In genomic region chr13:111488651-111489501, GRCm38 (mm10) we compare ENCODE assay signal across 8 mouse cellular contexts. TPM values are rescaled to one million over a fixed set of nuclear protein-coding genes. Genes with fewer than 3 reads are reported as not detected.
DNase-seq lines count a peak whose midpoint lies in the region; ATAC-seq and TF ChIP-seq lines count a peak whose summit lies in the region.

No protein-coding gene starts in this region.

- in situ Hi-C loops in CH12.LX (cut with MboI; ENCODE audit: low pct_ligation_motif_present, low pct_unique_long_range_greater_than_20kb, low sequenced_read_pairs): loop anchor here (10.0 kb wide), 1 partner anchor 256 kb away; no protein-coding TSS in a partner anchor

- under 1% methylated on average over 80 of the region's 98 CpGs for WGBS in forebrain, embryonic 10.5 days
- WGBS in heart, embryonic 14.5 days: under 1% methylated on average over 84 of the region's 98 CpGs
- under 1% methylated on average over 62 of the region's 98 CpGs for WGBS in liver, embryonic 16.5 days (ENCODE audit: insufficient replicate concordance)
- WGBS in olfactory bulb, adult 2 months: under 1% methylated on average over 88 of the region's 98 CpGs

- peak overlapping the region; percentile 61; the same call in 1 of the 2 replicates for H3K4me2 ChIP-seq in CH12.LX (ENCODE audit: insufficient read depth, low read depth, poor library complexity, severe bottlenecking)
- H3K4me2 ChIP-seq in heart, embryonic 14.5 days (ENCODE audit: low read length): peak overlapping the region; percentile 85
- H3K4me2 ChIP-seq in liver, embryonic 16.5 days (ENCODE audit: low read depth, low read length): peak overlapping the region; percentile 85

- dilution Hi-C loops in CH12.LX (cut with MboI; ENCODE audit: extremely low pct_ligation_motif_present, extremely low pct_unique_long_range_greater_than_20kb, low sequenced_read_pairs): no loop called here

- TF ChIP-seq POLR2A in CH12.LX (IDR thresholded peaks at IDR 0.05; ENCODE audit: low read depth, low read length): peak; percentile 26; the same call in 1 of the 2 replicates
- TF ChIP-seq POLR2A in olfactory bulb, adult 2 months (IDR thresholded peaks at IDR 0.05; ENCODE audit: insufficient read depth, low read depth, low read length): 0 out of 2 replicates have a peak, but pooled peaks have one; percentile 18

- peak; percentile 3 for ATAC-seq in heart, embryonic 14.5 days (ENCODE audit: insufficient number of reproducible peaks, insufficient read depth, low FRiP score, low read depth)
- peak; percentile 5 for ATAC-seq in liver, embryonic 16.5 days (ENCODE audit: low read depth)

- H3K4me1 ChIP-seq in CH12.LX (ENCODE audit: control insufficient read depth in 1 of 2, insufficient read depth in 2 of 2): peaks cover 2 to 12% of the 10 kb centered on the region in 2 experiments; a peak in 3 of 4 replicates
- H3K4me1 ChIP-seq in brown adipose tissue, adult 24 weeks (ENCODE audit: control insufficient read depth, insufficient read depth, insufficient read length, low read length): peaks cover 2% of the 10 kb centered on the region; the same call in 1 of the 2 replicates
- H3K4me1 ChIP-seq in forebrain, embryonic 10.5 days: peaks cover 49% of the 10 kb centered on the region
- H3K4me1 ChIP-seq in heart, embryonic 14.5 days (ENCODE audit: control insufficient read depth in 2 of 2, insufficient read depth in 2 of 2, low read length in 2 of 2): peaks cover 0 to 27% of the 10 kb centered on the region in 2 experiments; a peak in 2 of 4 replicates
- H3K4me1 ChIP-seq in liver, embryonic 16.5 days (ENCODE audit: control insufficient read depth, low read depth, low read length): peaks cover 19% of the 10 kb centered on the region
- H3K4me1 ChIP-seq in olfactory bulb, adult 2 months (ENCODE audit: control insufficient read depth, insufficient read depth, low read length): no peaks in the 10 kb centered on the region

- no peak for TF ChIP-seq EP300 in CH12.LX (IDR thresholded peaks at IDR 0.05; ENCODE audit: low read length)

- peak overlapping the region; percentile 72 to 99 (median 73) for H3K4me3 ChIP-seq in CH12.LX (replicated peaks in 1 of 3; ENCODE audit: low read depth in 2 of 3, low read length in 2 of 3, poor library complexity in 1 of 3)
- H3K4me3 ChIP-seq in brown adipose tissue, adult 24 weeks (ENCODE audit: insufficient read depth, low read depth, low read length): peak overlapping the region; percentile 92
- H3K4me3 ChIP-seq in forebrain, embryonic 10.5 days: peak overlapping the region; percentile 77
- H3K4me3 ChIP-seq in heart, embryonic 14.5 days (ENCODE audit: control insufficient read depth in 1 of 2, insufficient read depth in 1 of 2, low read depth in 1 of 2, low read length in 2 of 2): peak overlapping the region; percentile 59 to 95
- peak overlapping the region; percentile 83 for H3K4me3 ChIP-seq in liver, embryonic 16.5 days (ENCODE audit: low read depth, low read length)
- H3K4me3 ChIP-seq in olfactory bulb, adult 2 months (ENCODE audit: insufficient read depth, low read depth, low read length): peak overlapping the region; percentile 91

- DNase-seq in CH12.LX (ENCODE audit: extremely low read depth): peak; percentile 25
- peak; percentile 47 for DNase-seq in forebrain, embryonic 10.5 days (ENCODE audit: extremely low spot score, low spot score)
- peak; percentile 43 for DNase-seq in kidney, postnatal 14 days
- DNase-seq in testis, postnatal 14 days (ENCODE audit: low spot score): peak; percentile 70

- peaks cover 26% of the 10 kb centered on the region for H3K27me3 ChIP-seq in CH12.LX (replicated peaks)
- H3K27me3 ChIP-seq in forebrain, embryonic 10.5 days (ENCODE audit: poor library complexity, severe bottlenecking): peaks cover 33% of the 10 kb centered on the region
- H3K27me3 ChIP-seq in heart, embryonic 14.5 days (ENCODE audit: control insufficient read depth, insufficient read depth, low read length): peaks cover 7% of the 10 kb centered on the region
- H3K27me3 ChIP-seq in liver, embryonic 16.5 days (ENCODE audit: control insufficient read depth, insufficient read depth, low read depth, low read length): peaks cover 11% of the 10 kb centered on the region

- H3K27ac ChIP-seq in CH12.LX (ENCODE audit: insufficient read depth, low read depth): peak overlapping the region; percentile 40; the same call in 1 of the 2 replicates
- H3K27ac ChIP-seq in brown adipose tissue, adult 24 weeks (replicated peaks; ENCODE audit: low read depth, low read length): peak overlapping the region; percentile 82
- H3K27ac ChIP-seq in forebrain, embryonic 10.5 days: peak overlapping the region; percentile 99
- peak overlapping the region; percentile 40 to 99 for H3K27ac ChIP-seq in heart, embryonic 14.5 days (replicated peaks in 1 of 2; ENCODE audit: control insufficient read depth in 1 of 2, insufficient read depth in 1 of 2, low read depth in 2 of 2, low read length in 2 of 2)
- peak overlapping the region; percentile 97 for H3K27ac ChIP-seq in liver, embryonic 16.5 days (ENCODE audit: low read length)
- H3K27ac ChIP-seq in olfactory bulb, adult 2 months (ENCODE audit: insufficient read depth, low read depth, low read length): peak overlapping the region; percentile 25

- no peak for TF ChIP-seq RAD21 in CH12.LX (IDR thresholded peaks at IDR 0.05; ENCODE audit: low read depth, low read length)

- H3K9ac ChIP-seq in CH12.LX (ENCODE audit: insufficient read depth, low read depth): peak overlapping the region; percentile 99
- peak overlapping the region; percentile 99 for H3K9ac ChIP-seq in heart, embryonic 14.5 days (ENCODE audit: low read length)
- peak overlapping the region; percentile 95 for H3K9ac ChIP-seq in liver, embryonic 16.5 days (ENCODE audit: low read depth, low read length)

- peaks cover 2 to 3% of the 10 kb centered on the region in 2 experiments for H3K36me3 ChIP-seq in CH12.LX (replicated peaks in 1 of 2; ENCODE audit: control insufficient read depth in 1 of 2, insufficient read depth in 1 of 2, low read length in 1 of 2)
- peaks cover 22% of the 10 kb centered on the region for H3K36me3 ChIP-seq in forebrain, embryonic 10.5 days (replicated peaks)
- H3K36me3 ChIP-seq in heart, embryonic 14.5 days (ENCODE audit: control insufficient read depth, insufficient read depth, low read length): no peaks in the 10 kb centered on the region
- H3K36me3 ChIP-seq in liver, embryonic 16.5 days (ENCODE audit: control insufficient read depth, insufficient read depth): no peaks in the 10 kb centered on the region

- no peaks in the 10 kb centered on the region for H3K9me3 ChIP-seq in CH12.LX (replicated peaks; ENCODE audit: low read length)
- H3K9me3 ChIP-seq in forebrain, embryonic 10.5 days: no peaks in the 10 kb centered on the region
- no peaks in the 10 kb centered on the region for H3K9me3 ChIP-seq in heart, embryonic 14.5 days (ENCODE audit: control insufficient read depth, low read length)
- no peaks in the 10 kb centered on the region for H3K9me3 ChIP-seq in liver, embryonic 16.5 days (replicated peaks; ENCODE audit: control insufficient read depth, low read length)

- H3K79me2 ChIP-seq in CH12.LX (replicated peaks; ENCODE audit: control insufficient read depth, extremely low read depth, insufficient read depth, poor library complexity, severe bottlenecking): peaks cover 38% of the 10 kb centered on the region

- no peak for TF ChIP-seq CTCF in CH12.LX (conservative IDR thresholded peaks at IDR 0.05 in 1 of 2, IDR thresholded peaks at IDR 0.05 in 1 of 2; ENCODE audit: low read depth in 2 of 2, low read length in 2 of 2)
- TF ChIP-seq CTCF in olfactory bulb, adult 2 months (IDR thresholded peaks at IDR 0.05; ENCODE audit: insufficient read depth, low read depth, low read length): 0 out of 2 replicates have a peak, but pooled peaks have one; percentile 7

TF ChIP-seq in CH12.LX, 34 proteins besides CTCF, POLR2A, EP300 and RAD21:
- TF ChIP-seq RCOR1 (conservative IDR thresholded peaks at IDR 0.05; ENCODE audit: low read depth, low read length): no peak
- peak; percentile 82 for TF ChIP-seq UBTF (IDR thresholded peaks at IDR 0.05; ENCODE audit: low read depth, low read length)
- TF ChIP-seq NRF1 (IDR thresholded peaks at IDR 0.05; ENCODE audit: low read depth, low read length): no peak
- no peak for TF ChIP-seq ELF1 (IDR thresholded peaks at IDR 0.05; ENCODE audit: low read depth, low read length)
- no peak for TF ChIP-seq CHD1 (IDR thresholded peaks at IDR 0.05; ENCODE audit: low read depth, low read length)
- TF ChIP-seq MYC (IDR thresholded peaks at IDR 0.05; ENCODE audit: low read depth, low read length): no peak
- TF ChIP-seq GABPA (IDR thresholded peaks at IDR 0.05; ENCODE audit: insufficient replicate concordance, low read depth, low read length): no peak
- 0 out of 2 replicates have a peak, but pooled peaks have one; percentile 10 for TF ChIP-seq MEF2A (IDR thresholded peaks at IDR 0.05; ENCODE audit: borderline replicate concordance, low read depth, low read length)
- TF ChIP-seq POLR2AphosphoS2 (IDR thresholded peaks at IDR 0.05; ENCODE audit: low read depth, low read length): no peak
- TF ChIP-seq SIN3A (IDR thresholded peaks at IDR 0.05; ENCODE audit: low read length): 0 out of 2 replicates have a peak, but pooled peaks have one; percentile 66
- peak; percentile 64 for TF ChIP-seq MXI1 (IDR thresholded peaks at IDR 0.05; ENCODE audit: low read depth, low read length)
- no peak for TF ChIP-seq CHD2 (IDR thresholded peaks at IDR 0.05; ENCODE audit: low read length)
- TF ChIP-seq USF2 (conservative IDR thresholded peaks at IDR 0.05; ENCODE audit: low read depth, low read length): no peak

RNA-seq across cellular contexts. Expression of gene Gpbp1, which starts 1.0 kb away (rescaled TPM):
- total RNA-seq in CH12.LX (2012; rRNA removed): 43.3 and 50.4 TPM in 2 replicates
- 96.1 and 107 TPM in 2 replicates for total RNA-seq in CH12.LX (2014; rRNA removed)
- polyA plus RNA-seq in CH12.LX (2012; ENCODE audit: insufficient read length, low read depth): 85.7 and 99.6 TPM in 2 replicates
- polyA plus RNA-seq in brown adipose tissue, adult 24 weeks (2012; ENCODE audit: insufficient read depth, insufficient read length, missing spikeins): 43.1 and 62.8 TPM in 2 replicates
- polyA plus RNA-seq in forebrain, embryonic 10.5 days (2016; fragmentation: Nextera tagmentation; extraction: Ambion mirVana): 89.1 and 101 TPM in 2 replicates
- 54.1 and 59.3 TPM in 2 replicates for polyA plus RNA-seq in heart, embryonic 14.5 days (2014; fragmentation: Nextera tagmentation; extraction: Ambion mirVana)
- polyA plus RNA-seq in liver, embryonic 16.5 days (2015; fragmentation: Nextera tagmentation; extraction: Ambion mirVana): 35.2 and 37.1 TPM in 2 replicates
- polyA plus RNA-seq in olfactory bulb, adult 2 months (2012; ENCODE audit: insufficient read depth, insufficient read length, low replicate concordance, missing spikeins): not detected in 2 replicates

Comparison
In these comparisons a context has a peak if more than half of its experiments do, and no peak if none do; other contexts are left out.
1. Peak in every context shown above with its lines: DNase-seq, ATAC-seq, H3K4me3 ChIP-seq and H3K27ac ChIP-seq.
2. H3K27ac ChIP-seq: peak in every context shown above with its lines; median percentile 99 in forebrain, embryonic 10.5 days; 97 in liver, embryonic 16.5 days; 82 in brown adipose tissue, adult 24 weeks; 70 in heart, embryonic 14.5 days; 40 in CH12.LX; 25 in olfactory bulb, adult 2 months.